Mouse (Mus musculus): ENCODE measurements around the gene Scin.
A peak's percentile ranks its signal among the peaks of the same experiment; 100 is the strongest.
"Not testable (repeated sequence)": the region's sequence is repeated elsewhere in the genome, so short reads cannot be mapped to it uniquely, and the experiment has no call there.

Gene Scin

GRCm38 (mm10) chr12:40133573-40134271, at the start of gene Scin:
Gene Scin, minus strand, starts transcription at chr12:40134228.
- peak; percentile 50 for DNase-seq (ENCODE audit: low read depth, low spot score)

GRCm38 (mm10) chr12:40177089-40177488, 43.1 kb upstream of the Scin start:
- DNase-seq (ENCODE audit: low read depth, low spot score) = peak; percentile 67

GRCm38 (mm10) chr12:40176158-40176557, 42.1 kb upstream of the Scin start:
- no peak for DNase-seq (ENCODE audit: low read depth, low spot score)

GRCm38 (mm10) chr12:40175171-40175570, 41.1 kb upstream of the Scin start:
- DNase-seq (ENCODE audit: low read depth, low spot score) = not testable (repeated sequence)

- DNase-seq (ENCODE audit: low read depth, low spot score) = no peak
Observed at GRCm38 (mm10) chr12:40171637-40172036, 37.6 kb upstream of the Scin start.

- no peak for DNase-seq (ENCODE audit: low read depth, low spot score)
Observed at GRCm38 (mm10) chr12:40169675-40170074, 35.6 kb upstream of the Scin start.

- DNase-seq (ENCODE audit: low read depth, low spot score) = peak; percentile 58
Observed at GRCm38 (mm10) chr12:40164621-40165020, 30.6 kb upstream of the Scin start.

- DNase-seq (ENCODE audit: low read depth, low spot score) = no peak
Observed at GRCm38 (mm10) chr12:40160777-40161176, 26.7 kb upstream of the Scin start.

- DNase-seq (ENCODE audit: low read depth, low spot score) = no peak
Observed at GRCm38 (mm10) chr12:40154188-40154587, 20.2 kb upstream of the Scin start.

- DNase-seq (ENCODE audit: low read depth, low spot score) = no peak
Observed at GRCm38 (mm10) chr12:40152353-40153069, 18.5 kb upstream of the Scin start.

- no peak for DNase-seq (ENCODE audit: low read depth, low spot score)
Observed at GRCm38 (mm10) chr12:40147319-40147718, 13.3 kb upstream of the Scin start.

- DNase-seq (ENCODE audit: low read depth, low spot score) = no peak
Observed at GRCm38 (mm10) chr12:40146510-40146909, 12.5 kb upstream of the Scin start.

GRCm38 (mm10) chr12:40140706-40141105, 6.7 kb upstream of the Scin start:
- DNase-seq (ENCODE audit: low read depth, low spot score) = no peak

GRCm38 (mm10) chr12:40139484-40140245, 5.6 kb upstream of the Scin start:
- no peak for DNase-seq (ENCODE audit: low read depth, low spot score)

GRCm38 (mm10) chr12:40134529-40134928, 501 bp upstream of the Scin start:
- DNase-seq (ENCODE audit: low read depth, low spot score) = no peak

GRCm38 (mm10) chr12:40133194-40133572, 845 bp downstream of the Scin start:
- no peak for DNase-seq (ENCODE audit: low read depth, low spot score)

- DNase-seq (ENCODE audit: low read depth, low spot score) = no peak
Observed at GRCm38 (mm10) chr12:40118872-40119271, 15.2 kb downstream of the Scin start.

- no peak for DNase-seq (ENCODE audit: low read depth, low spot score)
Observed at GRCm38 (mm10) chr12:40117045-40117444, 17.0 kb downstream of the Scin start.

- no peak for DNase-seq (ENCODE audit: low read depth, low spot score)
Observed at GRCm38 (mm10) chr12:40116214-40116613, 17.8 kb downstream of the Scin start.

- no peak for DNase-seq (ENCODE audit: low read depth, low spot score)
Observed at GRCm38 (mm10) chr12:40114883-40115282, 19.1 kb downstream of the Scin start.

GRCm38 (mm10) chr12:40114020-40114419, 20.0 kb downstream of the Scin start:
- no peak for DNase-seq (ENCODE audit: low read depth, low spot score)

GRCm38 (mm10) chr12:40113605-40114004, 20.4 kb downstream of the Scin start:
- DNase-seq (ENCODE audit: low read depth, low spot score) = no peak

All from ZHBTc4 (cell line).